Mouse (Mus musculus): ENCODE measurements around the gene Minpp1. TPM values are rescaled to one million over a fixed set of nuclear protein-coding genes. Genes with fewer than 3 reads are reported as not detected.

The Minpp1 gene
- polyA plus RNA-seq, 1 experiment: 70.7 TPM

DNA sequence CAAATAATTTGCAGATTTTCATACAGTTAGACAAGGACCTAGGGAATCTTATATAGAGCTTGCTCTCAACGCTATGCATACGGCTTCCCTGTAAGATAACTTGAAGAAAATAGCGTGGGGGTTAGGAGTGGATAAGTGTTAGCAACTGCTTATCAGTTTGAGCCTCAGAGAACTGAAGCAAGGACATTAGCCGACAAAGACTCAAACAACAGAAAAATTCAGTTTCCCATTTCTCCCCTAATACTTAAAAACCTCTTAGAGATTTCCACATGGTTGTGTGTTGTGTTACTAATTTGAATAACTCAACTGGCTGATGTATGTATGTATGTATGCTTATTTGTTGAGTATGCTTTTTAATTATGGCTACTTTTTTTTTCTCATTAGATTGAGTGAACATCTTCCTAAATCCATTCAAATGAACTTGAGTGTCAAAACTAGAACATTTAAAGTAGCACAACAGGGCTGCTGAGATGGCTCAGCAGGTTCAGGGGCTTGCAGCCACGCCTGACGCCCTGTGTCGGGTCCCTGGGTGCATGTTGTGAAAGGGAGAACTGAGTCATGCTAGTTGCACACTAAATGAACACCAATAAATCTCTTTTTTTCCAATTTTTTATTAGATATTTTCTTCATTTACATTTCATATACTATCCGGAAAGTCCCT lies 2.2 kb downstream of the Minpp1 start:
- peaks cover 17% of the 10 kb centered on the region for H3K4me1 ChIP-seq (replicated peaks; ENCODE audit: control insufficient read depth, insufficient read depth, low read length)
- H3K27ac ChIP-seq (ENCODE audit: control insufficient read depth, insufficient read depth, low read length): no peak overlapping the region
- H3K36me3 ChIP-seq (ENCODE audit: control insufficient read depth, insufficient read depth, low read length): peaks cover 6% of the 10 kb centered on the region; the same call in 1 of the 2 replicates
- TF ChIP-seq POLR2A (IDR thresholded peaks at IDR 0.05; ENCODE audit: control insufficient read depth, extremely low read depth, insufficient read depth, low read length, poor library complexity): no peak
- H3K4me3 ChIP-seq (ENCODE audit: control insufficient read depth, insufficient read depth, low read length): no peak overlapping the region
- 90% methylated on average over 8 of the region's 8 CpGs for WGBS
- H3K27me3 ChIP-seq (ENCODE audit: control insufficient read depth, insufficient read depth, low read length): no peaks in the 10 kb centered on the region
- DNase-seq: no peak

GRCm38 (mm10) chr19:32489166-32489895 lies 3.8 kb downstream of the Minpp1 start:
- TF ChIP-seq POLR2A (IDR thresholded peaks at IDR 0.05; ENCODE audit: control insufficient read depth, extremely low read depth, insufficient read depth, low read length, poor library complexity) (no peak), CTCF (IDR thresholded peaks at IDR 0.05; ENCODE audit: borderline replicate concordance, control insufficient read depth, extremely low read depth, insufficient read depth, low read length, poor library complexity) (no peak)
- no peak for DNase-seq
- Histone ChIP-seq H3K27ac (ENCODE audit: control insufficient read depth, insufficient read depth, low read length) (no peak overlapping the region), H3K36me3 (ENCODE audit: control insufficient read depth, insufficient read depth, low read length) (peaks cover 16% of the 10 kb centered on the region), H3K4me3 (ENCODE audit: control insufficient read depth, insufficient read depth, low read length) (no peak overlapping the region), H3K4me1 (replicated peaks; ENCODE audit: control insufficient read depth, insufficient read depth, low read length) (peaks cover 17% of the 10 kb centered on the region), H3K27me3 (ENCODE audit: control insufficient read depth, insufficient read depth, low read length) (no peaks in the 10 kb centered on the region)
- 93% methylated on average over 12 of the region's 12 CpGs for WGBS

DNA sequence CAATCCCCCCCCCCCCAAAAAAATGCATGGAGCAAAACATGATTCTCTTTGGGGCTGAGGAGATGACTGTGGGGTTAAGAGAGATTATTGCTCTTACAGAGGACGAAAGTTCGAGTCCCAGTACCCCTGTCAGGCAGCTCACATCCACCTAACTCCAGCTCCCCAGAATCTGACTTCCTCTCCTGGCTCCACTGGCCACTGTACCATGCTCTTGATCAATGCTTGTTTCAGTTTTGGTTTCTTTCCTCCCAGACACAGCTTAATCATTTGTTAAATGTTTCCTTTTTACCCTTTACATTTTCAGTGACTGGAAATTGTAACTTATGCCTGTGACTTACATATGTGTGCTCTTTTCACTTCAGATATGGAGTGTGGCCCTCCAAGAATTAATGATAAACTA lies 5.4 kb downstream of the Minpp1 start:
- WGBS: 66% methylated on average over 2 of the region's 2 CpGs
- TF ChIP-seq POLR2A (IDR thresholded peaks at IDR 0.05; ENCODE audit: control insufficient read depth, extremely low read depth, insufficient read depth, low read length, poor library complexity) (no peak), CTCF (IDR thresholded peaks at IDR 0.05; ENCODE audit: borderline replicate concordance, control insufficient read depth, extremely low read depth, insufficient read depth, low read length, poor library complexity) (no peak)
- H3K4me3 ChIP-seq (ENCODE audit: control insufficient read depth, insufficient read depth, low read length): no peak overlapping the region
- H3K27ac ChIP-seq (ENCODE audit: control insufficient read depth, insufficient read depth, low read length): no peak overlapping the region
- DNase-seq: no peak
- H3K27me3 ChIP-seq (ENCODE audit: control insufficient read depth, insufficient read depth, low read length): no peaks in the 10 kb centered on the region
- peaks cover 31% of the 10 kb centered on the region for H3K36me3 ChIP-seq (ENCODE audit: control insufficient read depth, insufficient read depth, low read length)
- peaks cover 19% of the 10 kb centered on the region for H3K4me1 ChIP-seq (replicated peaks; ENCODE audit: control insufficient read depth, insufficient read depth, low read length)

- Histone ChIP-seq H3K4me3 (ENCODE audit: control insufficient read depth, insufficient read depth, low read length) (no peak overlapping the region), H3K4me1 (replicated peaks; ENCODE audit: control insufficient read depth, insufficient read depth, low read length) (peaks cover 14% of the 10 kb centered on the region), H3K27me3 (ENCODE audit: control insufficient read depth, insufficient read depth, low read length) (no peaks in the 10 kb centered on the region), H3K36me3 (ENCODE audit: control insufficient read depth, insufficient read depth, low read length) (peaks cover 32% of the 10 kb centered on the region), H3K27ac (ENCODE audit: control insufficient read depth, insufficient read depth, low read length) (no peak overlapping the region)
- TF ChIP-seq CTCF (IDR thresholded peaks at IDR 0.05; ENCODE audit: borderline replicate concordance, control insufficient read depth, extremely low read depth, insufficient read depth, low read length, poor library complexity) (no peak), POLR2A (IDR thresholded peaks at IDR 0.05; ENCODE audit: control insufficient read depth, extremely low read depth, insufficient read depth, low read length, poor library complexity) (no peak)
- 97% methylated on average over 3 of the region's 3 CpGs for whole genome bisulfite sequencing
- DNase-seq: no peak
These were observed 6.8 kb downstream of the Minpp1 start for GRCm38 (mm10) chr19:32492339-32492738.

GRCm38 (mm10) chr19:32492981-32493380 lies 7.4 kb downstream of the Minpp1 start:
- Histone ChIP-seq H3K4me1 (replicated peaks; ENCODE audit: control insufficient read depth, insufficient read depth, low read length) (peaks cover 11% of the 10 kb centered on the region), H3K27me3 (ENCODE audit: control insufficient read depth, insufficient read depth, low read length) (no peaks in the 10 kb centered on the region), H3K27ac (ENCODE audit: control insufficient read depth, insufficient read depth, low read length) (no peak overlapping the region), H3K4me3 (ENCODE audit: control insufficient read depth, insufficient read depth, low read length) (no peak overlapping the region), H3K36me3 (ENCODE audit: control insufficient read depth, insufficient read depth, low read length) (peaks cover 32% of the 10 kb centered on the region)
- no peak for DNase-seq
- WGBS: 98% methylated on average over 5 of the region's 5 CpGs
- TF ChIP-seq CTCF (IDR thresholded peaks at IDR 0.05; ENCODE audit: borderline replicate concordance, control insufficient read depth, extremely low read depth, insufficient read depth, low read length, poor library complexity) (no peak), POLR2A (IDR thresholded peaks at IDR 0.05; ENCODE audit: control insufficient read depth, extremely low read depth, insufficient read depth, low read length, poor library complexity) (no peak)

GRCm38 (mm10) chr19:32493471-32493870 lies 7.9 kb downstream of the Minpp1 start:
- DNase-seq: no peak
- no peak for TF ChIP-seq POLR2A (IDR thresholded peaks at IDR 0.05; ENCODE audit: control insufficient read depth, extremely low read depth, insufficient read depth, low read length, poor library complexity)
- TF ChIP-seq CTCF (IDR thresholded peaks at IDR 0.05; ENCODE audit: borderline replicate concordance, control insufficient read depth, extremely low read depth, insufficient read depth, low read length, poor library complexity): no peak
- Histone ChIP-seq H3K4me1 (replicated peaks; ENCODE audit: control insufficient read depth, insufficient read depth, low read length) (peaks cover 11% of the 10 kb centered on the region), H3K27me3 (ENCODE audit: control insufficient read depth, insufficient read depth, low read length) (no peaks in the 10 kb centered on the region), H3K4me3 (ENCODE audit: control insufficient read depth, insufficient read depth, low read length) (no peak overlapping the region), H3K36me3 (ENCODE audit: control insufficient read depth, insufficient read depth, low read length) (peaks cover 34% of the 10 kb centered on the region), H3K27ac (ENCODE audit: control insufficient read depth, insufficient read depth, low read length) (no peak overlapping the region)
- 93% methylated on average over 8 of the region's 8 CpGs for WGBS

Data from thymus, adult 2 months (tissue).